Mouse (Mus musculus): ENCODE results near the gene Hist1h2ae. TPM values are rescaled to one million over a fixed set of nuclear protein-coding genes. Genes with fewer than 3 reads are reported as not detected.
"Not testable (repeated sequence)": the region's sequence is repeated elsewhere in the genome, so short reads cannot be mapped to it uniquely, and the experiment has no call there.

Hist1h2ae gene
- polyA plus RNA-seq, 1 experiment from 2014 or later: 0.72 TPM

DNA sequence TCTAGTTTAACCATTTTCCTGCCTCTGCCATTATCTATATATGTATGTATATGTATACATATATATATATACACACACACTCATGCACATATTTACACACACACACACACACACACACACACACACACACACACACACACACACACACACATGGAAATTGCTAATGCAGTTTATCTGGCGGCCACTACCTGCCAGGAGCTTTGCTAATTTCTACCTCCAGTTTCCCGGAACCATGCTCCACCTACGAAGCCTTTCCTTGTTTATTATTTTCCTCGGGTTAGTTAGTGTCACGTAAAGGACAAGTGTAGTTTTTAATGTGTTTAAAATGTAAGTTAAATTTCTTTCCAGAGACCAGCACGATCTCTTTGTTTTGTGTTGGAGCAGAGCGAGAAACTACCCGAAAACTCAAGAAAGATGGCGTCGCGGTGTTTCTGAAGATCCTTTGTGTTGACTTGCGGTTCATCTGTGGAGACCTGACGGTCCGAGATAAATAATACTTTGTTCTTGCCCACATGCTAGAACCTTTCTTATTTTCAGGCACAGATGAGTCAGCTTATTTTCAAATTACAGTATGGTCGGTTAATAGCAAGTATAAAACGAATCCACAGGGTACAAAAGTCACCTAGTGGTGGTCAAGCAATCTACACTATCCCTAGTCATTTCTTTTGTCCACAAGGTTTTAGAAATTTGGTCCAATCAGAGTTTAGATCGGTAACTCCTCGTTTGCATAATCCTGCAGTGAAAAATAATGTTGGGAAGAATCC, 8.1 kb downstream of the Hist1h2ae start:
- POLR2A ChIA-PET: interaction anchor here (0.6 to 1.3 kb wide), 3 partner anchors 12 to 177 kb away, joined by 3 read pairs; no protein-coding TSS in a partner anchor
- peak; percentile 54 for ATAC-seq
- no peak for DNase-seq (ENCODE audit: low read depth, low spot score)
- peak; percentile 56 for TF ChIP-seq CTCF (IDR thresholded peaks at IDR 0.05)
- no peaks in the 10 kb centered on the region for H3K27me3 ChIP-seq
- CTCF ChIA-PET: no interaction called here
- in situ Hi-C loops (cut with MboI; ENCODE audit: low pct_unique_long_range_greater_than_20kb): loop anchor here (10.0 kb wide), 1 partner anchor 132 kb away; the partner anchor contains the start of genes Hist1h1t and Hist1h4c

DNA sequence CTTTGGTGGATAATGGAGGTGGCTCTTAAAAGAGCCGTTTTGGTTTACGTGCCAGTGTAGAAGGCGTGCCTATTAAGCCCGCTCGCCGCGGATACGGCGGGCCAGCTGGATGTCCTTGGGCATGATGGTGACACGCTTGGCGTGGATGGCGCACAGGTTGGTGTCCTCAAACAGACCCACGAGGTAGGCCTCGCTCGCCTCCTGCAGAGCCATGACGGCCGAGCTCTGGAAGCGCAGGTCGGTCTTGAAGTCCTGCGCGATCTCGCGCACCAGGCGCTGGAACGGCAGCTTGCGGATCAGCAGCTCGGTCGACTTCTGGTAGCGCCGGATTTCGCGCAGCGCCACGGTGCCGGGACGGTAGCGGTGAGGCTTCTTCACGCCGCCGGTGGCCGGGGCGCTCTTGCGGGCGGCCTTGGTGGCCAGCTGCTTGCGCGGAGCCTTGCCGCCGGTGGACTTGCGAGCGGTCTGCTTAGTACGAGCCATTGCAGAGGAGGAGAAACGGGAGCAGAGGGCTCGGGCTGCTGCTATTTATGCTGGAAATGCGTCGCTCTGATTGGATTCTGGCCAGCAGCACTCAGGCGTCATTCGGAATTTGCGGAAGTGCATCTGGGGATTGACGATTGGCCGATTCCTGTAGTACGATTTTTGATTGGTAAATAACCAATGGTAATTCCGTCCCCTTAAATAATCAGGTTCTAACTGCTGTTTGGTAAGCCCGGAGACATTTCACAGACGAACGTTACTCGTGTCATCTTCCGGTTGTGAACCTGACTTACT, 8.9 kb downstream of the Hist1h2ae start, which contains the start of gene Hist1h3e:
Gene Hist1h3e (minus strand): TSS at position 487 of the 777 bp plus-strand sequence.
- H3K27me3 ChIP-seq, CTCF ChIA-PET: not testable (repeated sequence)
- POLR2A ChIA-PET: interaction anchor here (1.3 kb wide), 1 partner anchor 22 kb away, joined by 3 read pairs; no protein-coding TSS in a partner anchor
- DNase-seq (ENCODE audit: low read depth, low spot score) (peak; percentile 97), ATAC-seq (peak; percentile 83)
- in situ Hi-C loops (cut with MboI; ENCODE audit: low pct_unique_long_range_greater_than_20kb): loop anchor here (10.0 kb wide), 1 partner anchor 133 kb away; the partner anchor contains the start of genes Hist1h1t and Hist1h4c

DNA sequence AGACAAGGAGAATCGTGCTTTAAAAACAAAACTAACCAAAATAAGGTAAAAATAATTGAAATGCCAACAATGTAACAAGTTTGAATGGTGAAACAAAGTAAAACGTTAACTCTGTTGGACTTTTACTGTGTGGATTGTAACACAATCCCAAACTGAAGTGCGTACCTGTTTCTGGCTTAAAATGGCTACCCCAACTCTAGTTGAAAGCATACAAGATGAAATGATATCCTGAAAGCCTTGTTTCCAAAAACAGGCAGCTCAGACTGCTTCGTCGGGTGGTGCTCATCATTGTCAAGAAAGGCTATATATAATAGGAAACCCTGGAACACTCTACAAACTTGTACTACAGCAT, 9.5 kb downstream of the Hist1h2ae start:
- ATAC-seq; CTCF ChIA-PET; DNase-seq (ENCODE audit: low read depth, low spot score); H3K27me3 ChIP-seq: not testable (repeated sequence)
- in situ Hi-C loops (cut with MboI; ENCODE audit: low pct_unique_long_range_greater_than_20kb): loop anchor here (10.0 kb wide), 1 partner anchor 133 kb away; the partner anchor contains the start of genes Hist1h1t and Hist1h4c
- POLR2A ChIA-PET: interaction anchor here (1.3 kb wide), 1 partner anchor 23 kb away, joined by 3 read pairs; no protein-coding TSS in a partner anchor

DNA sequence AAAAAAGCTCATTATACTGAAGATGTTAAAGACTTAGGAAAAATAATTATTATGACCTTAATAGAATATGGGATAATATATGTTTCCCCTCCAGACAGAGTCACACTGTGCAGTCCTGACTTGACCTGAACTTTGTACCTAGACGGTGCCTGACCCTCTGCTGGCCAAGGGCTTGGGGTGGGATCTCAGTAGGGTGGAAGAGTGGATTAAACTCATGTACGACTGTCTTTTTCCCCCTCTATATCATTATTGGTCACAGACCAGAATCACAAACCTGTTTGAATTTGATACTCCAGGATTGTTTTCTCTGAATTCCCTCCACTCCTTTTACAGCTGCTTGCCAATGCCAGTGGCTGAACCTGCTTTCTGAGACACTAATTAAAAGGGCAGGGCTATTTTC, 10.3 kb downstream of the Hist1h2ae start:
- POLR2A ChIA-PET: interaction anchor here (0.9 kb wide), 1 partner anchor 10 kb away, joined by 3 read pairs; no protein-coding TSS in a partner anchor
- in situ Hi-C loops (cut with MboI; ENCODE audit: low pct_unique_long_range_greater_than_20kb): loop anchor here (10.0 kb wide), 1 partner anchor 134 kb away; the partner anchor contains the start of genes Hist1h1t and Hist1h4c
- CTCF ChIA-PET; DNase-seq (ENCODE audit: low read depth, low spot score); ATAC-seq; H3K27me3 ChIP-seq: not testable (repeated sequence)

DNA sequence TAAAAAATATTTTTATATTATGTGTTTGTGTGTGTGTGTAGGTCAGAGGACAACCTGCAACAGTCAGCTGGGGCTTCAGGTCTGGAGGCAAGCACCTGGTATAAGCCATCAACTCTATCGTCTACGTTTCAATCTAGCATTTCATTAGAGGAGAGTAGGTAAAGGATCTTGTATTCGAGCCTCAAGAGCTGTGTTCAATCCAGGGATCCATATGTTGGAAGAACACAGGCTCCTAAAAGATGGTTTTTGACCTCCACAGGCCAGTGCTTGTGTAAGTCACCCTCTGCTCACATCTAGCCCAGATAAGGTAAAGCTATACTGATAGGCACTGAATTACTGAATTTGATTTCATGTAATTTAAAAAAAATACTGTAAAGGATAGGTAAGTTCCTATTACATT, 14.1 kb downstream of the Hist1h2ae start:
- CTCF ChIA-PET: interaction anchor here (1.4 kb wide), 1 partner anchor 26 kb away, joined by 3 read pairs; no protein-coding TSS in a partner anchor
- DNase-seq (ENCODE audit: low read depth, low spot score): no peak
- no peak for TF ChIP-seq CTCF (IDR thresholded peaks at IDR 0.05)
- POLR2A ChIA-PET: interaction anchor here (1.4 kb wide), 2 partner anchors 27 to 65 kb away, joined by 3 to 7 read pairs; no protein-coding TSS in a partner anchor
- ATAC-seq: no peak
- in situ Hi-C loops (cut with MboI; ENCODE audit: low pct_unique_long_range_greater_than_20kb): no loop called here
- no peaks in the 10 kb centered on the region for H3K27me3 ChIP-seq

DNA sequence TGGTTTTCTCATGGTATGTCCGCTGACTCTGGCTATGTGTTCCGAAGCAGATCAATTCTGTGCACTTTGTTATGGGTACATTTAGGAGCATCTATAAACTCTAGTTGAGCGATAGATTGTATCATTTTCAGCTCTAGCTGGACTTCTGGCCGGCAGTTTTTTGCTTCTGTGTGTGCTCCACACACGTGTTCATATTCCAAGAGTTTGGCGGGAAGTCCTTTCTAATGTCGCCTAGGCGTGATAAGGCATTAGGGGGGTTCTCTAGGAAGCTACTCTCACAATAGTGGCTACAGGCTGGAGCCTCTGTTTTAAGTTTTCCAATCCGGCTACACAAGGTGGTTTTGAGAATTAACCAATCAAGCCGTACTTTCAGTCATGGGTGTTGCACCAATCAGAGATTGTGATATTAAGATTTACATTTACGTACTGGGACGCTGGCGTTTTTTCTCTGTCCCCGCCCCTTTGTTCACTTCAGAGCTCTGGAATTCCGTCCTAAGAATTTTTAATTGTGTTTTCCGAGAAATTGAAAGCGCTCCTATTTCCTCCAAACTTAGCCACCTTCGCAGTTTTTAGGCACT, 15.1 kb downstream of the Hist1h2ae start:
- CTCF ChIA-PET: interaction anchor here (1.3 to 1.4 kb wide), 2 partner anchors 27 to 66 kb away, joined by 3 to 5 read pairs; partner anchors contain the start of gene Hist1h1e
- no peak for TF ChIP-seq CTCF (IDR thresholded peaks at IDR 0.05)
- in situ Hi-C loops (cut with MboI; ENCODE audit: low pct_unique_long_range_greater_than_20kb): no loop called here
- no peaks in the 10 kb centered on the region for H3K27me3 ChIP-seq
- ATAC-seq: peak; percentile 42
- peak; percentile 89 for DNase-seq (ENCODE audit: low read depth, low spot score)
- POLR2A ChIA-PET: interaction anchor here (1.4 to 1.6 kb wide), 3 partner anchors 26 to 66 kb away, joined by 3 to 7 read pairs (median 6); partner anchors contain the start of gene Hist1h4d

DNA sequence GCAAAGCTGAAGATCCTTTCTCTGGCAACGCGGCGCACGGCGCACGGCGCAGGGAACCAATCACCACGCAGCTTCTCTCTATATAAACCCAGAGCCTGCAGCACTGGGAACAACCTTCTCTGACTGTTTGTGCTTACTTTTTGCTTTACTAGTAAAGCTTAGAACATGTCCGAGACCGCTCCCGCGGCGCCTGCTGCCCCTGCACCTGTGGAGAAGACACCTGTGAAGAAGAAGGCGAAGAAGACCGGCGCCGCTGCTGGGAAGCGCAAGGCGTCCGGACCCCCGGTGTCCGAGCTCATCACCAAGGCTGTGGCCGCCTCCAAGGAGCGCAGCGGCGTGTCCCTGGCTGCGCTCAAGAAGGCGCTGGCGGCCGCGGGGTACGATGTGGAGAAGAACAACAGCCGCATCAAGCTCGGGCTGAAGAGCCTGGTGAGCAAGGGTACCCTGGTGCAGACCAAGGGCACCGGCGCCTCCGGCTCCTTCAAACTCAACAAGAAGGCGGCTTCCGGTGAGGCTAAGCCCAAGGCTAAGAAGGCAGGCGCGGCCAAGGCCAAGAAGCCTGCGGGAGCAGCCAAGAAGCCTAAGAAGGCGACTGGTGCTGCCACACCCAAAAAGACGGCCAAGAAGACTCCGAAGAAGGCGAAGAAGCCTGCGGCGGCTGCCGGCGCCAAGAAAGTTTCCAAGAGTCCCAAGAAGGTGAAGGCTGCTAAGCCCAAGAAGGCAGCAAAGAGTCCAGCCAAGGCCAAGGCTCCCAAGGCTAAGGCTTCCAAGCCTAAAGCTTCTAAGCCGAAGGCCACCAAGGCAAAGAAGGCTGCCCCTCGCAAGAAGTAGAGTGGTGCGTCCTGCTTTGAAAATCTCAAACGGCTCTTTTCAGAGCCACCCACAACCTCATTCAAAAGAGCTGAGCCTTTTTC, 15.8 kb downstream of the Hist1h2ae start:
- no peaks in the 10 kb centered on the region for H3K27me3 ChIP-seq
- DNase-seq (ENCODE audit: low read depth, low spot score) (no peak), ATAC-seq (peak; percentile 71)
- CTCF ChIA-PET: interaction anchor here (0.7 to 1.8 kb wide), 4 partner anchors 10 to 196 kb away, joined by 3 to 6 read pairs (median 4); partner anchors contain the start of genes Hist1h1e, Hist1h2ab and Hist1h2af
- POLR2A ChIA-PET: interaction anchor here (0.8 to 1.6 kb wide), 4 partner anchors 10 to 26 kb away, joined by 3 to 6 read pairs (median 4); partner anchors contain the start of genes Hist1h2ae and Hist1h4d
- in situ Hi-C loops (cut with MboI; ENCODE audit: low pct_unique_long_range_greater_than_20kb): no loop called here
- TF ChIP-seq CTCF (IDR thresholded peaks at IDR 0.05): no peak

DNA sequence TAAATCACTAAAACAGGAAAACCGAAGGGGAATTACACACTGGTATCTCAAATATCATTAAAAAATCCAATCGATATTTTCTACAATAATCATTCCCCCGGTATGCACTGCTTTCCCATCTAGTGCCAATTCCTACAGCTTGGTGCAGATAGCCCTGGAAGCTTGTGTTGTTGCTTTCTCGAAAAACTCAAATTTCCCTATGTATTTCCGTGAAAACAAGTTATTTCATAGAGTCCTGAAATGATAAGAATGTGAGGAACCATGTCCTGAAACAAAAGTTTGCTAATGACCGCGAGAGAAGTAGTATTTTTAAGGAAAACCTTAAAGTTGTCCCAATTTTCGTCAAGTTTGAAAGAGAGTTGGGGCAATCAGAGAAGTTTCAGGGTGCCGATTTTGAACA, 16.6 kb downstream of the Hist1h2ae start:
- no peak for DNase-seq (ENCODE audit: low read depth, low spot score)
- in situ Hi-C loops (cut with MboI; ENCODE audit: low pct_unique_long_range_greater_than_20kb): no loop called here

DNA sequence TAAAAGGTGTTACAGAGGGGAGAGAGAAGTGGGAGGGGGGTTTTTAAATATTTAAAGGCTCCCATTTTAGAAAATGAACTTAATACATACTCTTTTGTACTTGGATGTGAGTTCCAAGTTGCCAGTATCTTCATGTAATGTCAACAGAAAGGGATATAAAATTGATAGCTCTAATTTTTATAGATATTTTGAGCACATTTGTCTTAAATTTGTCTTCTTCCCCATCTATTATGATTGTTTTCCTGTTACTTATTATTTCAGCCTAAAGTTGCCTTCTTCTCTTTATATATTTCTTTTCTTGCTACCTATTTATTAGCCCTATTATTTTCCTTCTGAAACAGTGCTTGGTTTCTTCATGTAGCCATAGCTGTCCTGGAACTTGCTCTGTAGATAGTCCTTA, 18.1 kb downstream of the Hist1h2ae start, which contains the start of gene Hist1h1d:
Gene Hist1h1d (plus strand): TSS at position 301 of the 400 bp plus-strand sequence.
- no peak for ATAC-seq
- no peak for TF ChIP-seq CTCF (IDR thresholded peaks at IDR 0.05)
- CTCF ChIA-PET: interaction anchor here (0.7 to 1.5 kb wide), 3 partner anchors 10 to 1589 kb away, joined by 3 read pairs; partner anchors contain the start of gene Hist1h2bh

More for the DNA sequence above, 16.6 kb downstream of the Hist1h2ae start:
- no peak for ATAC-seq
- ChIA-PET CTCF (interaction anchor here (0.7 to 1.8 kb wide), 4 partner anchors 9 to 196 kb away, joined by 3 to 6 read pairs (median 4); partner anchors contain the start of genes Hist1h2ab and Hist1h2af), POLR2A (interaction anchor here (0.7 to 1.6 kb wide), 4 partner anchors 16 to 31 kb away, joined by 3 to 6 read pairs (median 3); partner anchors contain the start of genes Hist1h2ae and Hist1h4d)
- TF ChIP-seq CTCF (IDR thresholded peaks at IDR 0.05): no peak
- no peaks in the 10 kb centered on the region for H3K27me3 ChIP-seq

More for the DNA sequence above, 18.1 kb downstream of the Hist1h2ae start, which contains the start of gene Hist1h1d:
- no peak for DNase-seq (ENCODE audit: low read depth, low spot score)
- POLR2A ChIA-PET: no interaction called here
- in situ Hi-C loops (cut with MboI; ENCODE audit: low pct_unique_long_range_greater_than_20kb): no loop called here
- H3K27me3 ChIP-seq: no peaks in the 10 kb centered on the region

Measured in Patski (cell line).